Mouse (Mus musculus) forebrain, embryonic 11.5 days (tissue): ENCODE results near the gene Mtnr1b. TPM values are rescaled to one million over a fixed set of nuclear protein-coding genes. Genes with fewer than 3 reads are reported as not detected.

ENCODE experiments used
- ATAC-seq: fragments of 200-750 bp; cut with Nextera tagmentation; replicated peaks from 2 replicates; pipeline ENCODE4 v1.8.0; 2017; ENCODE audit warnings: moderate TSS enrichment; ENCODE audit not compliant: low FRiP score
- DNase-seq: peaks from one replicate; pipeline ENCODE4 v3.0.0-alpha.2; 2017; ENCODE audit warnings: low spot score
- H3K27ac ChIP-seq: fragments of 300-500 bp; sonication (generic); 2 replicates; pipeline ENCODE4 v1.5.1; 2014; ENCODE audit warnings: low read depth, low read length
- H3K27me3 ChIP-seq: fragments of 300-500 bp; sonication (generic); 2 replicates; pipeline ENCODE4 v1.6.1; 2014; ENCODE audit warnings: mild to moderate bottlenecking, low read length, mixed read lengths; ENCODE audit not compliant: control insufficient read depth, insufficient read depth
- H3K36me3 ChIP-seq: fragments of 300-500 bp; sonication (generic); 2 replicates; pipeline ENCODE4 v1.6.1; 2014; ENCODE audit warnings: mild to moderate bottlenecking, low read length, moderate library complexity, mixed read lengths; ENCODE audit not compliant: control insufficient read depth, insufficient read depth
- H3K4me1 ChIP-seq: fragments of 300-500 bp; sonication (generic); replicated peaks from 2 replicates; pipeline ENCODE4 v1.6.1; 2014; ENCODE audit warnings: low read length, mixed read lengths; ENCODE audit not compliant: control insufficient read depth, insufficient read depth
- H3K4me2 ChIP-seq: fragments of 300-500 bp; sonication (generic); 2 replicates; pipeline ENCODE4 v1.6.1; 2014; ENCODE audit warnings: low read depth, mild to moderate bottlenecking, low read length, moderate library complexity, mixed read lengths; ENCODE audit not compliant: severe bottlenecking
- H3K4me3 ChIP-seq: fragments of 300-500 bp; sonication (generic); 2 replicates; pipeline ENCODE4 v1.5.1; 2014; ENCODE audit warnings: low read depth, low read length
- H3K9ac ChIP-seq: fragments of 300-500 bp; sonication (generic); 2 replicates; pipeline ENCODE4 v1.6.1; 2014; ENCODE audit warnings: low read length
- H3K9me3 ChIP-seq: fragments of 300-500 bp; sonication (generic); 2 replicates; pipeline ENCODE4 v1.6.1; 2016; ENCODE audit warnings: low read length, mixed read lengths; ENCODE audit not compliant: control insufficient read depth
- WGBS: fragments of 180-500 bp; shearing (Covaris S2); extraction: QIAGEN DNeasy Blood & Tissue Kit; methylation state at CpG from one replicate; pipeline ENCODE4 v1.1.7; 2014; 5-methylcytosine and 5-hydroxymethylcytosine counted together
- polyA plus RNA-seq: library from polyadenylated mRNA; unstranded; fragments of >200 nt; fragmentation: Nextera tagmentation; extraction: Ambion mirVana; gene quantifications from 2 replicates; pipeline ENCODE4 v1.2.1, GENCODE M21; 2014

Mtnr1b gene
- polyA plus RNA-seq, 1 experiment from 2014 or later: not detected

GRCm38 (mm10) chr9:15781936-15782335 is 92.4 kb downstream of the Mtnr1b start:
- Histone ChIP-seq H3K9me3 (no peaks in the 10 kb centered on the region), H3K4me2 (no peak overlapping the region), H3K4me3 (no peak overlapping the region), H3K36me3 (no peaks in the 10 kb centered on the region), H3K4me1 (peaks cover 2% of the 10 kb centered on the region; the same call in 1 of the 2 replicates), H3K27me3 (no peaks in the 10 kb centered on the region), H3K27ac (no peak overlapping the region), H3K9ac (no peak overlapping the region)
- WGBS: 59% methylated on average over 4 of the region's 4 CpGs
- DNase-seq (no peak), ATAC-seq (no peak)

- Histone ChIP-seq H3K36me3 (no peaks in the 10 kb centered on the region), H3K4me1 (peaks cover 3% of the 10 kb centered on the region; the same call in 1 of the 2 replicates), H3K4me3 (no peak overlapping the region), H3K27me3 (peaks cover 12% of the 10 kb centered on the region), H3K9me3 (no peaks in the 10 kb centered on the region), H3K9ac (no peak overlapping the region), H3K4me2 (no peak overlapping the region), H3K27ac (no peak overlapping the region)
- DNase-seq (peak; percentile 67), ATAC-seq (peak; percentile 96)
- WGBS: 25% methylated on average over 1 of the region's 1 CpGs
Observed at GRCm38 (mm10) chr9:15774911-15775310, 99.4 kb downstream of the Mtnr1b start.

Other genes with a start within 250 kb of the Mtnr1b start
- gene Deup1, start 246.6 kb downstream of the Mtnr1b start, polyA plus RNA-seq: 0.67 and 1.5 TPM in 2 replicates
- 17.8 TPM in 2 replicates for gene Slc36a4, start 164.8 kb downstream of the Mtnr1b start, polyA plus RNA-seq